Mouse (Mus musculus) layer of hippocampus, adult 8-10 months (tissue): ENCODE measurements around the gene Msl2. TPM values are rescaled to one million over a fixed set of nuclear protein-coding genes. Genes with fewer than 3 reads are reported as not detected.
A peak's percentile ranks its signal among the peaks of the same experiment; 100 is the strongest.

ENCODE experiments used
- DNase-seq, 2 experiments: peaks; one replicate each; pipeline ENCODE4 v3.0.0; 2022; ENCODE audit warnings: low spot score in 2 of 2
- total RNA-seq, 4 experiments: library from RNA; stranded (reverse); gene quantifications; 2 replicates each; pipeline ENCODE4 v1.2.4; 2022

Msl2 gene
- total RNA-seq, 4 experiments from 2014 or later, result 66.6 to 73.6 (median 67.9) TPM

DNA sequence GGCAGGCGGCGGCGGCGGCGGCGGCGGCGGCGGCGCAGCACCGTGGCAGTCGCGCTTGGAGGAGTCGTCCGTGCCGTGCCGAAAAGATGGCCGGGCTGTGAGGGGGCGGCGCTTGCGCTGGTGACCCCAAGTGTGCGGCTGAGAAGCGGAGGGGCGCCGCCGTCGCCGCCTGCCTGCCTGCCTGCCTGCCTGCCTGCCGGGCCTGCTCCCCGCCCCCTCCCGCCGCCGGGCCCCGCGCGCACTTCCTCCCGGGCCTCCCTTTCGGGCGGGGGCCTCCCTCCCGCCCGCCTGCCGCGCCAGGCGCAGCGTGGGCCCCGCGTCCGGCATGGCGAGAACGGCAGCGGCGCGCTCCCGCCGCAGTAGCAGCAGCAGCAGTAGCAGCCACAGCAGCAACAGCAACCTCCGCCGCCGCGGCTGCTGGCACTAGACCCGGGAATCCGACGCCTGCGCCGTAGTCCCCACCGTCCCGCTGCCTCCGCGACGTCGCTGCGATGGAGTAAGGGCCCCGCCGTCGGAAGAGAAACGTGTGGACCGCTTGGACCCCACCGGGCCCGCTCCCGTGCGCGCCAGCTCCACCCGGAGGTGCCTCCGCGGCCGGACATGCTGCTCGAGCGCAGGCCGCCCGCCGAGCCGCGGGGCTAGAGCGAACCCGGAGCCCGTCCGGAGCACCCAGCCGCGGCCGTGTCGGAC lies 576 bp downstream of the Msl2 start:
- peak; percentile 67 to 73 for DNase-seq

DNA sequence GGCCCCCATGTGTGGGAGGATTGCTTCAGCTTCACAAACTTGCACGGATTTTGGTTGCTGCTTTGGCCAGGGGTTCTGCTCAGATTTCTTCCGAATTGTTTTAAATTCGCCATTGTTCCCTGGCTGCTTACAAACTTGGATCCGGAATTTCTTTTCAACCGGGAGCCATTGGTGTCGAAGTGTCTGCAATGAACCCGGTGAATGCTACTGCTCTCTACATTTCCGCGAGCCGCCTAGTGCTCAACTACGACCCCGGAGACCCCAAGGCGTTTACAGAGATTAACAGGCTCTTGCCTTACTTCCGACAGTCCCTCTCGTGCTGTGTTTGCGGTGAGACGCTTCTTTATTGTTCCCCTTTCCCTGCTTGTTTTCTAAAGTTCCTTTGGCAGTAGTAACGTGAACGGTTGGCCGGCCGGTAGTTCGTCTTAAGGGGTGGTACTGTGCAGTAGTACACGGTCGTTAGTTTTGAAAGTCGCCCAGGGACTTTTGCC lies 1.2 kb downstream of the Msl2 start:
- no peak for DNase-seq

DNA sequence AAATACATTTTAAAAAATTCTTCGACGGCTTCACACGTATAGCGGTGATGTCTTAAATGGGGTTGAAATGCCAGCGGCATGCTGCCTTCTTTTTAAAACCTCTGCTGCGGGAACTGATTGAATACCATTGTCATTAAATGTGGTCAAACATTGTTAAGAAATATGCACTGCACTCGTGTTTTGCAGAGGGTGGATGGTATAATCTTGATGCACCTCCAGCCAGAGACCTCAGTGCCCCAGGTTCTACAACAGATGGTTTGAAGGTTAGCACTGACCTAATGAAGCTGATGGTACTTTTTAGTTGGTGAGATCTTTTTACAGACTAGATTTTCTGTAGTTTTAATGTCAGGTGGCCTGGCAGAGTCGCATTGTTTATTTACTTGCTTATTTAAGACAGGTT lies 1.8 kb downstream of the Msl2 start:
- DNase-seq, result no peak

DNA sequence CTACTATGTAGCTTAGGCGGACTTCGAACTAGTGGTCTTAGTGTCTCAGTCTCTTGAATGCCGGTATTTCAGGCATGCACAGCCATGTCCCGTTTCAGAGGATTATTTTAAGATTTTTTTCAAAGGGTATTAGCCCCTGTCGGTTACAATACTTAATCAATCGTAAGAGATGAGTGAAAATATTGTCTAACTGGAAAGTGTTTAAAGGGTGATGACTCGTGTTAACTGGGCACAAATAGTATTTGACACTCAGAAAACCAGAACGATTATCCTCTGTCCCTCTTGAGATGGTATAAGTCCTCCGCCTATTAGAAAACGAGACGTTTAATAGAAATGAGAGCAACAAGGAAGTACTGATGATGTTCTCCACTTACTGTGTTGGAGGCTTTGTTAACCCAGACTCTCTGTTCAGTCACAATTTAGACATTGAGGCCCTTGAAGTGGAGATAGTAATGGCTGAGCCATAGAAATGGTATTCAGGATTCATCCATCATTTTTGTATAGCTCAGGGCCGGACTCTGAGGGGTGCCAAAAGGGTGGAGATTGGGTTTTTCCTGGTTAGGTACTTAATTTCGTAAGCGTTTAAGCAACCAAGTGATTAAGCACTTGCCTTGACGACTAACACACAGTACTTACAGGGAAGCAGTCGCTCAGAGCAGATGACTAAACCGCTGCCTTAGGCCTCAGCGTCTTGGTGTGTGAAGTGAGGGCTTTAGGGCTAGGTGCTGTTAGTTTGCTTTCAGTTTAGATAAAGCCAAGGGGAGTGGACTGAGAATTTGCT lies 2.4 kb downstream of the Msl2 start:
- no peak for DNase-seq

DNA sequence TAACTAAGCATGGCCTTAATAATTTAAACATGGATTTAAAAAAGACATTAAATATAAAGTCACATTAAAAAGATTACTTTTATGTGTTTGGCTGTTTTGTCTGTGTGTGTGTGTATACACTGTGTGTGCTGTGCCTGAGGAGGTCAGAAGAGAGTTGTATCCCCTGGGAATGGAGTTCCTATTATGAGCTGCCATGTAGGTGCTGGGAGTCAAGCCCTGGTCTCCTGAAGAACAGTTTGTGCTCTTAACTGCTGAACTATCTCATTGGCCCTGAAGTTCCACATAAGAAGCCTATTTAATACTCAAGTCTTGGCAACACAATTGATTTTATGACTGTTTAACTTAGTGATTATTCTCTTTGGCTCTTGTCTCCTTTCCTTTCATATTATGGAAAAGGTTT lies 3.6 kb downstream of the Msl2 start:
- DNase-seq, result no peak

DNA sequence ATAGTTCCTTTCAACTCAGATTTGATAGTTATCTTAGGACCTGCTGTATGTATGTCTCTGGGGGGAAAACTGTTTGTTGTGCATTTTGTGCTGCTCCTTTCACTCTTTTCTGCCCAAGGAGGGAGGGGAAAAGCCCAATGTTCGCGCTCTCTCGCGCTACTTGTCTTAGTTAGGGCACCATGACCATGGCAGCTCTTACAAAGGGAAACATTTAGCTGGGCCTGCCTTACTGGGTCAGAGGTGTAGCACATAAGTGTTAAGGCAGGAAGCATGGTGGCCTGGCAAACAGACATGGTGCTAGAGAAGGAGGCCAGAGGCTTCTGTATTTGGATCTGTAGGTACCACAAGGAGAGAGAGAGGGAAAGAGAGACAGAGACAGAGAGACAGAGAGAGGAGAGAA lies 4.7 kb downstream of the Msl2 start:
- no peak for DNase-seq

DNA sequence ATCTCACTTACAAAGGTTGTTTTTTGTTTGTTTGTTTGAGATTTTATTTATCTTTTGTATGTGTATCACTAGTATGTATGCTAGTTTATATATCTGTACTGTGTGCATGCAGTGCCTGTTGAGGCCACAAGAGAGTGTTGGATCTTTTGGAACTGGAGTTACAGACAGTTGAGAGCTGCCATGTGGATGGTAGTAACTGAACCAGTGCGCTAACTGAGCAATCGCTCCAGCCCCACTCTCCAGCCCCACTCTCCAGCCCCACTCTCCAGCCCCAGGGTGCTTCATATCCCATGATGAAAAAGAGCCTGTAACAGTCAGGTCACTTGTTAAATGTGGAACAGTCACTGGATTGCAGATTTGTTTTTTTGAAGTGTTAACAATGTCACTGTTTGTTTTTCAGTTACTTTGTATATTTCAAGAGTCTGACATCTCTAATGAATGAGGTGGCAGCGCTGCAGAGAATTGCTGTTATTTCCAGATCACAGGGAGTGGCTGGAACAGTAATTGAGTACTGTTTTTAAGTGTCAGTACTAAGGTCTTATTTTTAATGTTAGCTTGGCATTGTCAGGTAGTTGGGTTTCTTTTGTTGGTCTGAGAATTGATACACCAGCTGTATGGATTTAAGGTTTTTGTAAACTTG lies 6.3 kb downstream of the Msl2 start:
- no peak for DNase-seq

DNA sequence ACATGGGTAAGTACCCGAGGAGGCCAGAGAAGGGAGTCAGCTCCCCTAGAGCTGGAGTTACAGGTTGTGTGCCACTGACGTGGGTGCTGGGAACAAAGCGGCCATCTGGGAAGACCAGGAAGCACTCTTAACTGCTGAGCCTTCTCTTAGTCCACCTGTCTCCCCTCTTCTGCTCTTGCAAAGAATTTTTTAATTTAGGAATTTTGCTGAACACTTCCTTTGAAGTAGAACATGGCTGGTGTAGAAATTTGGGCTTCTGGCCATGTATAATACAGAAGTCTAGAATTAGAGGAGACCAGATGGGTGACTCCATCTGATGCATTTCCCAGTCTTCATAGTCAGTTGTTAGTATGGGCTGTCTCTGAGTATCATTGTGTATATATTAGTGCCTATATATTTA lies 9.8 kb downstream of the Msl2 start:
- DNase-seq, result no peak

DNA sequence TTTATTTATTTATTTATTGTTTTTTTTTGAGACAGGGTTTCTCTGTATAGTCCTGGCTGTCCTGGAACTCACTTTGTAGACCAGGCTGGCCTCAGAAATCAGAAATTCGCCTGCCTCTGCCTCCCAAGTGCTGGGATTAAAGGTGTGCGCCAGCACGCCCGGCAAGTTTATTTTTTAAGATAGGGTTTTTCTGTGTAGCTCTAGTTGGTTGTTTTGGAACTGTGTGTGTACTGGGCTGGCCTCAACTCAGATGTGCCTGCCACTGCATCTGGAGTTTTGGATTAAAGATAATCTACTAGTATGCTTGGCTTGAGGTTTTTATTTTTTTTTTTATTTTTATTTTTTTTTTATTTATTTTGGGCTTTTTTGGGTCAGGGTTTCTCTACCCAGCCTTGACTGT lies 21.5 kb downstream of the Msl2 start:
- DNase-seq, result no peak

DNA sequence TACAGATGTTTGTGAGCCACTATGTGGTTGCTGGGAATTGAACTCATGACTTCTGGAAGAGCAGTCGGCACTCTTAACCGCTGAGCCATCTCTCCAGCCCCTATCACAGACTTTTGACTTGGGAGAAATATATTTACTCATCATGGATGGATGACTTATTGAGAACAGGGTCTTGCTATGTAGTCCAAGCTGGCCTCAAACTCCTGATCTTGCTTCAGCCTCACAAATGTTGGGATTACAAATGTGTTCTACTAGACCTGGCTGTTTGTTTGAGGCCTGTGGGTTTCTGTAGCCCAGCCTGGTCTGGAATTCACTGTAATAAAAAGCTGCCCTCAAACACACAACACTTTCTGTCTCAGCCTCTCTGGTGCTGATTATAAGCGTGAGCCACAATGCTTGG lies 22.6 kb downstream of the Msl2 start:
- DNase-seq, result no peak

DNA sequence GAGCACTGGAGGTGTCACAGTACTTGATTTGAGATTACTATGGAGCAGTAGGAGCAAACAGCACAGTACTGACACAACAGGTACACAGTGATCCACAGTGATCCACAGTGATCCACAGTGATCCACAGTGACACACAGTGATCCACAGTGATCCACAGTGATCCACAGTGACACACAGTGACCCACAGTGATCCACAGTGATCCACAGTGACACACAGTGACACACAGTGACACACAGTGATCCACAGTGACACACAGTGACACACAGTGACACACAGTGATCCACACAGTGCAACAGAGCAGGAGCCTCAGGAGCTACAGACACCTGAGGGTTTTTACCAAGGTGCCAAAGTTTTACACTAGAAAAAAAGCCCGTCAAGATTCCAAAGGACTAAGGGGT lies 23.6 kb downstream of the Msl2 start:
- DNase-seq, result no peak

DNA sequence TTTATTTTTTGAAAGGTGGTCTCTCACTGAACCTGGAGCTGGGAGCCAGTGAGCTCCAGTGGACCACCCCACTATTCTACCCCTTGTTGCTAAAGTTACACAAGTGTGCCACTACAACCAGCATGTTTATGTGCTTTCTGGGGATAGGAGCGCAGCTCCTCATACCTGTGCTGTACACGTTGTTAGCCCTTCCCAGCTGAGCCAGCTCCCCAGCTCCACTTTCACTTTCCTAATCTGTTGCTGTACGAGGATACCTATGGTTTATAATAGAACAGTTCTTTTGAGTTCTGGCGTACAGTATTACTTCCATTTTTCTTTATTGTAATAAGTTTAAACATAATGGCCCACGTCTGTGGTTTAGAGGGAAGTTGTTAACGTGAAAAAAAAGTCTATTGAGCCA lies 25.5 kb downstream of the Msl2 start:
- no peak for DNase-seq

DNA sequence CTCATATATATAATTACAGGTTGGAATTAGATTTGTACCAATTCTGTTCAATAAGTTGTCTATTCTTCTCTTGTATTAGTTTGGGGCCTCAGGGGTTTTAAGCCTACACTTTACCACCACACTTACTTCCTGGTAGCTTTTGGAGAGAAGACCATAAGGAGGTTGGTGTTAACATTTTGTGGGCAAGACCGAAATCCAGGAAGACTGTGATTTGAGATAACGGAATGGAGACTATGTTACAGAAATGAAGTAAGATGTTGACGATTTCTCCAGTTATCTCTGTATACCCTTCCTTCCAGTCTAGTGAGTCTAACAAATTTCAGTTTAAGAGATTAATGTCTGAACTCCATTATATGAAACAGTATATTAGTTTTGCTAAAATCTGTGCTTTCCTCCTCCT lies 26.3 kb downstream of the Msl2 start:
- DNase-seq, result no peak

DNA sequence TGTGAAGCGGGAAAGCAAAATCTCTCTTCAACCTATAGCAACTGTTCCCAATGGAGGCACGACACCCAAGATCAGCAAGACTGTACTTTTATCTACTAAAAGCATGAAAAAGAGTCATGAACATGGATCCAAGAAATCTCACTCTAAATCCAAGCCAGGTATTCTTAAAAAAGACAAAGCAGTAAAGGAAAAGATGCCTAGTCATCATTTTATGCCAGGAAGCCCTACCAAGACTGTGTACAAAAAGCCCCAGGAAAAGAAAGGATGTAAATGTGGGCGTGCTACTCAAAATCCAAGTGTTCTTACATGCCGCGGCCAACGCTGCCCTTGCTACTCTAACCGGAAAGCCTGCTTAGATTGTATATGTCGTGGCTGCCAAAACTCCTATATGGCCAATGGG lies 27.6 kb downstream of the Msl2 start:
- no peak for DNase-seq

DNA sequence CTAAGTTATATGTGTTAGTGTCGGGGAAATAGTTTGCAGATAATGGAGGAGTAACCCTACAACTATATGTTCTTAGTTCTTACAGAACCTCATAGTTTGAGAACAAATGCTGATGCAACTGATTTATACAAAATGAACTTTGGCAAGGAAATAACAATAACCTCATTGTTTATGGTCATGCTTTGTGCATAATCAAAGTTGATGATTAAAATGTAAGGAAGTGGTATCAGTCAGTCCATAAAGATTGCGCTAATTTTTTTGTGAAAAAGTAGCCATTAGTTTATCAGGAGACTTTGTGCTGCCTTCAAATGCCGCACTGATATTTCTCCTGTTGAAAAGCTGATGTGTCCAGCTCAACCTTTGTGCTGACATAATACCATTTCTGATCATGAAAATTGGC lies 28.4 kb downstream of the Msl2 start:
- DNase-seq, result no peak

DNA sequence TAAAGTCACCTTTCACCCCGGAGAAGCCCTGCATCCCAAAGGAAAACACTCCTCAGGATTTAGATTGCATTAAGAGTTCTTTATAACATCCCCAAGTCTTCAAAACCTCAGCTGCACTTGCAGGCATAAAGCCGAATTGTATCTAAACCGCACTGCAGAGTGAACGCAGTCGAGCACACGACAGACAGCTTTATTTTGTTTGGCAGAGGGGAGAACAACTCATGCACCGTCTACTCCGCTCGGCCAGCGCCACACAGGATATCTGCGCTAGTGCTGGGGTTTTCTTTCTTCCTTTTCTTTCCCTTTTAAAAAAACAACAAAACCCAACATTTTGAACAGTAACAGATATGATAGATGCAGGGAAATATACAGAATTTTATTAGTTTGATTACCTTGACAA lies 31.0 kb downstream of the Msl2 start:
- DNase-seq, result no peak

DNA sequence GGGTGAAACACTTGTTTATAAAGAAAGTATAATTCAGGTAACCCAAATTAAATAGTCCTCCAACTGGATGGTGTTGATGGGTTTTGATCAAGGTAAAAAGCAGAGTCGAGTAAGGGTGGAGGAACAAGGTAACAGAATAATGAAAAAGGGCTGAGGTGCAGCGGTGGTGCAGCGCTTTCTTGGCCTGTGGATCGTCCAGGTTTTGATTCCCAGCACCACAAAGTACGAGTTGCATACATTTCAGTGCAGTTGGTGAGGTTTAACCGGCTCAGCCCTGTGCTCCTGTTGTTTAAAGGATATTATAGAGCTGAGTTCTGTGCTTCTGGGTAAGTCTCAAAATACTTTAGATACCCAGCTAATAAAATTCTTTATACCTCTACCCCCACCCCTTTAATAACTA lies 31.8 kb downstream of the Msl2 start:
- no peak for DNase-seq

DNA sequence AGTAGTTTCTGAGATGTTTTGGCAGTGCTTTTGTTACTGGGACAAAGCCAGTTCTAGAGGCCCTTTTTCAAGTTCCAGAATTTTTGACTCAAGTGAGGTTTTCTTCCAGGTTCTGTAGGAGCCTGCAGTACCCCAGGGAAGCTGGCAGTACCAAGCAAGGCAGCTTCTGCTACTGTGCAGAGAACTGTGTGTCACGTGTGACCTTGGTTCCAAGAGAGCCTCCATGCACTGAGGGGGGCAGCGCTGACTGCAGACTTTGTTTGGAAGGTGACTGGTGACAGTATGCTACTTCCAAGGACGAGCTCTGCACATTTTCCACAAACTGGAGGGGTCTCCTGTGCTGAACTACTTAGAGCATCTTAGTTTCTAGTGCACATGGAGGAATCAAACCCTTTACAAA lies 33.5 kb downstream of the Msl2 start:
- DNase-seq, result no peak

DNA sequence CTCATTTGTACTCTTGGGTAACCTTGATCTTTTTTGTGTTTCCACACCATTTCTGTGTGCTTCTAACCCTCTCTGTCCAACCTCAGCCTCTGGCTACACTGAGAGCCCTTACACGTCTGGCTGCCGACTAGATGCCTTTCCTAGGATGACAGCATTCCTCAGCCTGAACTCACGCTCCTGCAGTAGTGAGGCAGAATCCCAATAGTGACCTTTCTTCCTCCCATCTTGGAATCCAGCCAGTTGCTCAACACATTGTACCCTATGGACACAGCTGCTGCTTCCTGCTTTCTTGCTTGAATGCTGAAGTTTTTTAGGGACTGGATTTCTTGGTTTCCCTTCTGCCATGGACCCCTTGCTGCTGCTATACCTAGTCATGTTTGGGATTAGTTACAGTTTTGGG lies 36.1 kb downstream of the Msl2 start:
- no peak for DNase-seq

DNA sequence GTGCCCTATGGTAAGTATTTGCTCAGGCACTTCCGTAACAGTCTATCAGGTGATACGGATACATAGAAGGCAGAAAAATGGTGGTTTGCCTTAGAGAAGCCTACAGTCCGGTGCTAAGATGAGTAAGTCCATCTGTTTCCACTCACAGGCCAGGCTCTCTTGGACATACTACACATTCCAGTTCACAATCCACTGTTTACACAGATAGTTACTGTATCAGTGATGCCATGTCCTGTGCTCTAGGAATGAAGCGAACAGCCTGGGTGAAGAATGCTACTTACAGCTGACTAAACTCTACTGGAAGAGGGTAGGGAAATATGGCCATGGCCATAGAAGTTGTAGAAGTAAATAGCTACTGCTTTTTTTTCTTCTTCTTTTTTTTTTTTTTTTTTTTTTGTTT lies 39.4 kb downstream of the Msl2 start:
- DNase-seq, result no peak

DNA sequence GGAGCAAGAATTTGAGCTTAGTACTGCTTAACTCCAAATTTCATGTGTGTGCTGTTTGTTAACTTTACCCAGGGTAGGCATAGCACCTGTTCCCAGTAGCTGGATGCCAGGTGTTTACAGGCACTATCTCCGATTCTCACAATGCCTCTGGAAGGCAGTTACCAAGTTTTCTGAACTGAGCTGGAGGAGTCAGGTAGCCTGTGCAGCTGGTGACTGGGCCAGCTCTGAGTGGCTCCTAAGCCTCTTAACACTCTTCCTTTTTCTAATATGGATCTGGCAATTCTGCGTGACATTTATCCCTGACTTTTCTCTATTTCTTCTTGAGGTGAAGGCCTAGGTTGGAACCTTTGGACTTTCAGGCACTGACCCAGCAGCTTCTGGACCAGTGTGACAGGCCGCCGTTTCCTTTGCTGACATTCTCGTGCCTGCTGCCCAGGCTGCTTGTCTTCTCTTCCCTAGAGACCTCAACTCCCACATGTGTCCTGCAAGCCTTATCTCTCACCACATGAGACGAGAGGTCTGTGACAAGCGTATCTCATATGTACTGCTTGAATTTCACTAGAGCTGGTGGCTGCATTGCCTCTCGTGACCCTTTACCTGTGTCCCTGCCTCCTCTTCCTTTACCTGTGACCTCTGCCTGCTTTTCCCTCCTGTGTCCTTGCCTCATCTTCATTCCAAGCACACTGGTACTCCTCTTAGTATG lies 40.4 kb downstream of the Msl2 start:
- DNase-seq, result no peak

DNA sequence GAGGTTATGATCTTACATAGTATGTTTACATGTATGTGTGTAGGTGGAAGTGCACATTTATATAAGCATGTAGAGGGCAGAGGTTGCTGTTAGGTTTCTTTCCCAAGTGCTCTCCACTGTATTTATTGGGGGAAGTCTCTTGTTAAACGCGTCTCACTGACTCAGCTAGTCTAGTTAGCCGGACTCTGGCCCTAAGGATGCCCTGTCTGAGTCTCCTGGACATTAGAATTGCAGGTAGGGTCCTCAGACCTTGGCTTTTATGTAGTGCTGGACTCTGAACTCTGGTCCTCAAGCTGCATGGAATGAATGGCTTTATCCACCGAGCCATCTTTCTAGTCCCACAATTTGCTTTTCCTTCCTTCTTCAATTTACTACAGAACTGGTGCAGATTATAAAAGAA lies 69.7 kb downstream of the Msl2 start:
- no peak for DNase-seq
